Mouse (Mus musculus) splenic B cell, adult 2 months (primary cell): Measurements from ENCODE around the gene Nck1.

Experiments used
- DNase-seq: peaks from one replicate; pipeline ENCODE4 v3.0.0-alpha.2; 2011; ENCODE audit warnings: low read depth, low spot score
- H3K27me3 ChIP-seq: 2 replicates; pipeline ENCODE4 v1.6.1; 2012; ENCODE audit warnings: mild to moderate bottlenecking, low read length, moderate library complexity, mixed read lengths; ENCODE audit not compliant: control insufficient read depth, poor library complexity, insufficient read depth, severe bottlenecking
- H3K36me3 ChIP-seq: 2 replicates; pipeline ENCODE4 v1.6.1; 2012; ENCODE audit warnings: mild to moderate bottlenecking, low read length, moderate library complexity, mixed read lengths; ENCODE audit not compliant: control insufficient read depth, poor library complexity, insufficient read depth, severe bottlenecking

Nck1 gene

GRCm38 (mm10) chr9:100545715-100546593 lies at the start of gene Nck1:
Gene Nck1, minus strand, starts transcription at chr9:100546134.
- Histone ChIP-seq H3K27me3 (no peaks in the 10 kb centered on the region), H3K36me3 (no peaks in the 10 kb centered on the region)
- peak; percentile 97 for DNase-seq

GRCm38 (mm10) chr9:100590462-100590861 lies 44.5 kb upstream of the Nck1 start:
- H3K27me3 ChIP-seq = no peaks in the 10 kb centered on the region
- no peaks in the 10 kb centered on the region for H3K36me3 ChIP-seq
- DNase-seq = no peak

- no peak for DNase-seq
These were observed 38.1 kb upstream of the Nck1 start for GRCm38 (mm10) chr9:100584031-100584430.

GRCm38 (mm10) chr9:100582883-100583575 lies 37.1 kb upstream of the Nck1 start:
- Histone ChIP-seq H3K27me3 (no peaks in the 10 kb centered on the region; the same call in 1 of the 2 replicates), H3K36me3 (no peaks in the 10 kb centered on the region)
- no peak for DNase-seq

More at GRCm38 (mm10) chr9:100584031-100584430, 38.1 kb upstream of the Nck1 start:
- Histone ChIP-seq H3K36me3 (no peaks in the 10 kb centered on the region), H3K27me3 (no peaks in the 10 kb centered on the region; the same call in 1 of the 2 replicates)

GRCm38 (mm10) chr9:100581543-100582492 lies 35.9 kb upstream of the Nck1 start:
- no peak for DNase-seq
- H3K36me3 ChIP-seq = no peaks in the 10 kb centered on the region
- H3K27me3 ChIP-seq = no peaks in the 10 kb centered on the region; the same call in 1 of the 2 replicates

- no peaks in the 10 kb centered on the region for H3K36me3 ChIP-seq
- no peak for DNase-seq
These were observed 34.3 kb upstream of the Nck1 start for GRCm38 (mm10) chr9:100580196-100580740.

GRCm38 (mm10) chr9:100573942-100574341 lies 28.0 kb upstream of the Nck1 start:
- H3K36me3 ChIP-seq = no peaks in the 10 kb centered on the region
- no peak for DNase-seq
- H3K27me3 ChIP-seq = 0 out of 2 replicates have a peak, but pooled peaks cover 4% of the 10 kb centered on the region

More at GRCm38 (mm10) chr9:100580196-100580740, 34.3 kb upstream of the Nck1 start:
- H3K27me3 ChIP-seq = no peaks in the 10 kb centered on the region; the same call in 1 of the 2 replicates

GRCm38 (mm10) chr9:100573300-100573699 lies 27.4 kb upstream of the Nck1 start:
- no peak for DNase-seq
- H3K36me3 ChIP-seq = no peaks in the 10 kb centered on the region
- 0 out of 2 replicates have a peak, but pooled peaks cover 4% of the 10 kb centered on the region for H3K27me3 ChIP-seq

- DNase-seq = no peak
- H3K27me3 ChIP-seq = 0 out of 2 replicates have a peak, but pooled peaks cover 4% of the 10 kb centered on the region
- H3K36me3 ChIP-seq = no peaks in the 10 kb centered on the region
These were observed 25.6 kb upstream of the Nck1 start for GRCm38 (mm10) chr9:100571511-100571910.

- peak; percentile 5 for DNase-seq
These were observed 24.8 kb upstream of the Nck1 start, which contains the start of gene Slc35g2 for GRCm38 (mm10) chr9:100570626-100571233. Gene Slc35g2, minus strand, starts transcription at chr9:100571090.

GRCm38 (mm10) chr9:100569798-100570625 lies 24.1 kb upstream of the Nck1 start:
- H3K36me3 ChIP-seq = no peaks in the 10 kb centered on the region
- DNase-seq = no peak
- H3K27me3 ChIP-seq = 0 out of 2 replicates have a peak, but pooled peaks cover 4% of the 10 kb centered on the region

More at GRCm38 (mm10) chr9:100570626-100571233, 24.8 kb upstream of the Nck1 start, which contains the start of gene Slc35g2:
- 0 out of 2 replicates have a peak, but pooled peaks cover 4% of the 10 kb centered on the region for H3K27me3 ChIP-seq
- H3K36me3 ChIP-seq = no peaks in the 10 kb centered on the region

- no peaks in the 10 kb centered on the region for H3K36me3 ChIP-seq
- no peak for DNase-seq
These were observed 14.4 kb upstream of the Nck1 start for GRCm38 (mm10) chr9:100560251-100560890.

More at GRCm38 (mm10) chr9:100560251-100560890, 14.4 kb upstream of the Nck1 start:
- H3K27me3 ChIP-seq = no peaks in the 10 kb centered on the region
